Mouse (Mus musculus) thymus, adult 2 months (tissue): Measurements from ENCODE around the gene P4htm. TPM values are rescaled to one million over a fixed set of nuclear protein-coding genes. Genes with fewer than 3 reads are reported as not detected.

Experiments
- DNase-seq: peaks from one replicate; pipeline ENCODE4 v3.0.0; 2021
- H3K27ac ChIP-seq: fragments of 200-500 bp; 2 replicates; pipeline ENCODE4 v1.5.1; 2012; ENCODE audit warnings: low read length, control low read depth; ENCODE audit not compliant: control insufficient read depth, insufficient read depth
- H3K27me3 ChIP-seq: fragments of 200-500 bp; 2 replicates; pipeline ENCODE4 v1.6.1; 2012; ENCODE audit warnings: mild to moderate bottlenecking, low read length, moderate library complexity, mixed read lengths; ENCODE audit not compliant: control insufficient read depth, insufficient read depth
- H3K36me3 ChIP-seq: fragments of 200-500 bp; 2 replicates; pipeline ENCODE4 v1.6.1; 2012; ENCODE audit warnings: mild to moderate bottlenecking, low read length, moderate library complexity; ENCODE audit not compliant: control insufficient read depth, insufficient read depth
- H3K4me1 ChIP-seq: fragments of 200-500 bp; replicated peaks from 2 replicates; pipeline ENCODE4 v1.6.1; 2012; ENCODE audit warnings: low read length; ENCODE audit not compliant: control insufficient read depth, insufficient read depth
- H3K4me3 ChIP-seq: fragments of 200-500 bp; 2 replicates; pipeline ENCODE4 v1.5.1; 2012; ENCODE audit warnings: mild to moderate bottlenecking, low read length, control low read depth, moderate library complexity; ENCODE audit not compliant: control insufficient read depth, insufficient read depth
- CTCF ChIP-seq: fragments of 200-500 bp; IDR thresholded peaks from 2 replicates; pipeline ENCODE4 v1.5.1; 2012; ENCODE audit warnings: mild to moderate bottlenecking, control low read depth, low read length, moderate library complexity, borderline replicate concordance; ENCODE audit not compliant: control insufficient read depth, poor library complexity, insufficient read depth; ENCODE audit errors: extremely low read depth
- POLR2A ChIP-seq: fragments of 200-500 bp; IDR thresholded peaks from 2 replicates; pipeline ENCODE4 v1.6.1; 2012; ENCODE audit warnings: mild to moderate bottlenecking, low read length, control low read depth, moderate library complexity; ENCODE audit not compliant: control insufficient read depth, poor library complexity, insufficient read depth; ENCODE audit errors: extremely low read depth
- WGBS: fragments of 180-500 bp; shearing (Covaris S2); methylation state at CpG from one replicate; pipeline ENCODE4 v1.1.7; 2018; 5-methylcytosine and 5-hydroxymethylcytosine counted together
- polyA plus RNA-seq: library from polyadenylated mRNA; depleted of rRNA; stranded (reverse); fragments of >200 nt; gene quantifications from 2 replicates; pipeline ENCODE4 v1.2.3, GENCODE M21; 2012; rRNA removed

The P4htm gene
- 6.6 and 10.5 TPM in 2 replicates for polyA plus RNA-seq

DNA sequence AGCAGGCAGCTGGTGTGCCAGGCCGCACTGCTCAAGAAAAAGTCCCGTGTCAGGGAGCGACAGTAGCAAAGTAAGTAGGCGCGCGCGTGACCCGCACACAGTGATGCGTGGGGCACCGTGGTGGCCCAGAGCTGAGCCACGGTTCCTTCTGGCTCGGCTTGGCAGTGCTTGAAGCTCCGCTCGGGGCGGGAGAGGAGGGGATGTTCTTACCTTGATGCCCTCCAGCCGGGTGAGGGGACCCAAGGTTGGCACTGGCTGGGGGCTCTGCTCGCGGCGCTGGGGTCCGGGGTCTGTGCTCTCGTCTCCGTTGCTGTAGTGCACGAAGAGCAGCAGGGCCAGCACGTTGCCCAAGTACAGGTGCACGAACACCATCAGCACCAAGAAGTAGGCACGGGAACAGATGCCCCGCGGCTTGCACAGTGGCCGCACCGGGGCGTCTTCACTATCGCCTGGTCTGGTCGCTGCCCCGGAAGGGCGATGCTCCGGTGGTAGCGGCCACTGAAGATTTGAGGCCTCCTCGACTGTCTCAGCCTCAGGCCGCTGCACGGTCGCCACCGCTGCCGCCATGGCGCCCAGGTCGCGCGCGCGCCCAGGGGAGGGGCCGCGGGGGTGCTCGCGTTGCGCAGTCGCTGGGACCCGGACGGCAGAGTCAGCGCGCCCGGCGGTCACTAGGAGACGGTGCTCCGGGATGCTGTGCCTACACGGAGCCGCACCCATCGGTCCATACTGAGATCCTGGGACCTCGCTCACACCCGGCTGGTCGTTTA is at the start of gene P4htm:
P4htm (minus strand) TSS at position 670 of the 767 bp plus-strand sequence.
- Histone ChIP-seq H3K36me3 (no peaks in the 10 kb centered on the region), H3K4me3 (peak within 1 kb of the TSS; percentile 78), H3K27me3 (no peaks in the 10 kb centered on the region), H3K27ac (no peak within 1 kb of the TSS), H3K4me1 (peaks cover 7% of the 10 kb centered on the region)
- peak; percentile 54 for DNase-seq
- WGBS, result 6% methylated on average over 69 of the region's 69 CpGs
- TF ChIP-seq CTCF (0 out of 2 replicates have a peak, but pooled peaks have one; percentile 22), POLR2A (no peak)

DNA sequence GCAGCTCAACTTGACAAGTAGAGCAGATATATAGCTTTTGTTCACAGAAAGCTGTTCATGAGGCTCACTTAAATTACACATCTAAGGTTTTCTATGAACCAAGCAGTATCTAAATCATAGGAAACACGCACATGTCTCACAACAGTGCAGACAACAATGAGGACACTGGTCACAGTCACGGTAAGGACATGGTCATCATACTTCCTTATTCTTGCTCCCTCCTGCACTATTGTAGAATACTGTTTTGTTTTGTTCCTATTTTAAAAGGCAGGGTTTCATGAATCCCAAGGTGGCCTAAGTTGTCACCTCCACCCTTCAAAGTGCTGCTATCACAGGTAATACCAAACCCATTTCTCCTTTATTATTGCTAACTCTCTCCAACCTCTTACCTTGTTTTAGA is 42.4 kb upstream of the P4htm start:
- Histone ChIP-seq H3K4me3 (no peak overlapping the region), H3K27me3 (no peaks in the 10 kb centered on the region), H3K27ac (no peak overlapping the region), H3K4me1 (no peaks in the 10 kb centered on the region), H3K36me3 (peaks cover 22% of the 10 kb centered on the region)
- WGBS, result 69% methylated on average over 2 of the region's 2 CpGs
- TF ChIP-seq CTCF (no peak), POLR2A (no peak)
- no peak for DNase-seq

DNA sequence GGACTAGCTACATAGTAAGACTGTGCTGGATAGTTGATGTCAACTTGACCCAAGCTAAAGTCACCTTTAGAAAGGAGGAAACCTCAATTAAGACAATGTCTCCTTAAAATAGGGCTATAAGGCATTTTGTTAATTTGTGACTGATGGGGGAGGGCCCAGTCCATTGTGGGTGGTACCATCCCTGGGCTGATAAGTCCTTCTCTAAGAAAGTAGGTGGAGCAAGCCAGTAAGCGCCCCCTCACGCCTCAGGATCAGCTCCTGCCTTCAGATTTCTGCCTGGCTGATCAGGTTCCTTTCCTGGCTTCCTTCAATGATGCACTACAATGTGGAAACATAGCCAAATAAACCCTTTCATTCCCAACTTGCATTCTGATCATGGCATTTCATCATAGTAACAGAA is 37.9 kb upstream of the P4htm start:
- Histone ChIP-seq H3K36me3 (peaks cover 3% of the 10 kb centered on the region), H3K27ac (no peak overlapping the region), H3K4me3 (no peak overlapping the region), H3K4me1 (no peaks in the 10 kb centered on the region), H3K27me3 (no peaks in the 10 kb centered on the region)
- DNase-seq, result no peak
- WGBS, result 92% methylated on average over 2 of the region's 2 CpGs
- TF ChIP-seq CTCF (no peak), POLR2A (no peak)

DNA sequence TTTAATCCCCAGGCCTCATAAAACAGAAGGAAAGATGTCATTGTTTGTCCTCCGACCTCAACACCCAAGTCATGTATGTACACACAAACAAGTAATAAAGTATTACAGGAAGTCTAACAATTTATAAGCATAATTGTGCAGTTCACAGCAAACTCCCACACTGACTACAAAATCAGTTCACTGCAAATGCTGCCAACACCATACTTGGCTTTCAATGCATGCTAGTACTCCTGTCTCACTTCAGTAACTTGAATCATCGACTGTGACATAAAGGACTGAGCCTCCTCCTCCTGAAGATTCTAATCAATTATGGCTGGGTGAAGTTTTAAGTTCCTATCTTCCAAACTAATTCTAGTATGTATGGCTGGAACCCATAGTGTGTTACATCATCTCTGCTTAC is 36.4 kb upstream of the P4htm start:
- no peak for DNase-seq
- TF ChIP-seq POLR2A, result no peak
- no peak for TF ChIP-seq CTCF
- Histone ChIP-seq H3K4me1 (no peaks in the 10 kb centered on the region), H3K27ac (no peak overlapping the region), H3K27me3 (no peaks in the 10 kb centered on the region), H3K4me3 (no peak overlapping the region), H3K36me3 (no peaks in the 10 kb centered on the region)
- 95% methylated on average over 2 of the region's 2 CpGs for WGBS

DNA sequence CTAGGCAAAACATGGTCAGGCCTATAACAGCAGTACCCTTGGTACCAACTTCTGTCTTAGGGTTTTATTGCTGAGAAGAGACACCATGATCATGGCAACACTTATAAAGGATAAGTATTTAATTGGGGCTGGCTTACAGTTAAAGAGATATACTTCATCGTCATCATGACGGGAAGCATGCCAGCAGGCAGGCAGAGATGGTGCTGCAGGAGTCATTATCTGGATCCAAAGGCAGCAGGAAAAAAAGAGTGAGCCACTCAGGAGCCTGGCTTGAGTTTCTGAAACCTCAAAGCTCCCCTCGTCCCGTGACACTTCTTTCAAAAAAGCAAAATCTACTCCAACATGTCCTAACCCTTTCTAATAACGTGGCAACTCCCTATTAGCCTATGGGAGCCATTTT is 34.9 kb upstream of the P4htm start:
- TF ChIP-seq POLR2A (no peak), CTCF (no peak)
- Histone ChIP-seq H3K36me3 (0 out of 2 replicates have a peak, but pooled peaks cover 3% of the 10 kb centered on the region), H3K4me3 (no peak overlapping the region), H3K27ac (no peak overlapping the region), H3K4me1 (no peaks in the 10 kb centered on the region), H3K27me3 (no peaks in the 10 kb centered on the region)
- whole genome bisulfite sequencing, result 95% methylated on average over 5 of the region's 5 CpGs
- DNase-seq, result no peak

DNA sequence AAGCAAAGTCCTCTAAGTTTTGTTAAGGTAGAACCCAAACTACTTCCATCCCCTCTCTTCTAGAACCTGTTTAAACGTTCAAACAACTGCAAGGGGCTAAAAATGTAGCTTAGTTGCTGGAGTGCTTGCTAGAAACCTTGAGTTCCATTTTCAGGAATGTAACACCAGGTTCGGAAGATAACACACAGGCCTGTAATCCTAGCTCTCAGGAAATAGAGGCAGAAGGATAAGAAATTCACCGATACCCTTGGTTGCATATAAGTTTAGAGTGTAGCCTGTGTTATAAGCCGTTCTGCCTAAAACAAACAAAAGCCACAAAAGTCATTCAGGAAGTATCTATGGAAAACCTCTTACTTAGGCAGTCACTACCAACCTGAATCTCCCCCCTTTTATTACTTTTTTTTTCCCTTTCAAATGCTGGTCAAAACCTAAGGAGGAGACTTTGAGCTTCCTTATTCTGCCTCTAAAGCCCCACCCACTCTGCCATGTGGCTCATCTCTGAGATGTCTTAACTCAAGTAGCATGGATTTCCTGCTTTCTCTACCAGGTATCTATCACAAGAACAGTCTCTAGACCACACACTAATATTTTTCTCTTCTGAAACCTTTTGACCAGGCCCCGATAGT is 34.3 kb upstream of the P4htm start:
- H3K36me3 ChIP-seq, result 0 out of 2 replicates have a peak, but pooled peaks cover 3% of the 10 kb centered on the region
- H3K27ac ChIP-seq, result no peak overlapping the region
- H3K4me3 ChIP-seq, result no peak overlapping the region
- no peaks in the 10 kb centered on the region for H3K4me1 ChIP-seq
- WGBS, result 76% methylated on average over 5 of the region's 5 CpGs
- TF ChIP-seq CTCF (no peak), POLR2A (no peak)
- no peaks in the 10 kb centered on the region for H3K27me3 ChIP-seq
- no peak for DNase-seq
